Mouse (Mus musculus): ENCODE results near the gene Arsg.

GRCm38 (mm10) chr11:109497990-109498389 lies 24.8 kb downstream of the Arsg start:
- TF ChIP-seq ZNF384 (IDR thresholded peaks at IDR 0.05; ENCODE audit: low read depth, low read length) (no peak), BHLHE40 (IDR thresholded peaks at IDR 0.05; ENCODE audit: low read depth, low read length) (no peak), CHD1 (IDR thresholded peaks at IDR 0.05; ENCODE audit: low read depth, low read length) (no peak), RAD21 (IDR thresholded peaks at IDR 0.05; ENCODE audit: low read depth, low read length) (no peak), CTCF (conservative IDR thresholded peaks at IDR 0.05 in 1 of 2, IDR thresholded peaks at IDR 0.05 in 1 of 2; ENCODE audit: low read depth in 2 of 2, low read length in 2 of 2) (no peak), JUN (IDR thresholded peaks at IDR 0.05; ENCODE audit: insufficient read depth, low read depth, low read length) (no peak), E2F4 (IDR thresholded peaks at IDR 0.05; ENCODE audit: insufficient replicate concordance, low read depth, low read length) (no peak), GABPA (IDR thresholded peaks at IDR 0.05; ENCODE audit: insufficient replicate concordance, low read depth, low read length) (no peak), NELFE (IDR thresholded peaks at IDR 0.05; ENCODE audit: low read depth, low read length) (no peak)

Measured in CH12.LX (cell line).